Mouse (Mus musculus) forebrain, embryonic 12.5 days (tissue): ENCODE measurements around the gene Ccl25. TPM values are rescaled to one million over a fixed set of nuclear protein-coding genes. Genes with fewer than 3 reads are reported as not detected.

Experiments used
- ATAC-seq: fragments of 200-750 bp; cut with Nextera tagmentation; 2 replicates; pipeline ENCODE4 v1.8.0; 2017; ENCODE audit warnings: moderate TSS enrichment; ENCODE audit not compliant: low FRiP score
- H3K27ac ChIP-seq: fragments of 300-500 bp; sonication (generic); 2 replicates; pipeline ENCODE4 v1.5.1; 2016; ENCODE audit warnings: mild to moderate bottlenecking
- H3K27me3 ChIP-seq: fragments of 300-500 bp; sonication (generic); 2 replicates; pipeline ENCODE4 v1.6.1; 2016; ENCODE audit warnings: mild to moderate bottlenecking
- H3K36me3 ChIP-seq: fragments of 300-500 bp; sonication (generic); replicated peaks from 2 replicates; pipeline ENCODE4 v1.6.1; 2016; ENCODE audit warnings: mild to moderate bottlenecking
- H3K4me1 ChIP-seq: fragments of 300-500 bp; sonication (generic); 2 replicates; pipeline ENCODE4 v1.6.1; 2016
- H3K4me2 ChIP-seq: fragments of 300-500 bp; sonication (generic); 2 replicates; pipeline ENCODE4 v1.6.1; 2016; ENCODE audit warnings: mild to moderate bottlenecking, moderate library complexity
- H3K4me3 ChIP-seq: fragments of 300-500 bp; sonication (generic); replicated peaks from 2 replicates; pipeline ENCODE4 v1.5.1; 2016; ENCODE audit warnings: mild to moderate bottlenecking
- H3K9ac ChIP-seq: fragments of 300-500 bp; sonication (generic); 2 replicates; pipeline ENCODE4 v1.6.1; 2016; ENCODE audit warnings: mild to moderate bottlenecking
- H3K9me3 ChIP-seq: fragments of 300-500 bp; sonication (generic); 2 replicates; pipeline ENCODE4 v1.6.1; 2016
- WGBS: fragments of 180-500 bp; shearing (Covaris S2); methylation state at CpG from one replicate; pipeline ENCODE4 v1.1.7; 2016; 5-methylcytosine and 5-hydroxymethylcytosine counted together
- polyA plus RNA-seq: library from polyadenylated mRNA; unstranded; fragments of >200 nt; fragmentation: Nextera tagmentation; extraction: Ambion mirVana; gene quantifications from 2 replicates; pipeline ENCODE4 v1.2.1, GENCODE M21; 2016

Gene Ccl25
- polyA plus RNA-seq, result 20.9 and 24.1 TPM in 2 replicates

GRCm38 (mm10) chr8:4324983-4325750 lies at the start of gene Ccl25, which contains the start of gene Elavl1:
Gene Ccl25, plus strand, starts transcription at chr8:4325210.
Gene Elavl1, minus strand, starts transcription at chr8:4325413.
- peaks cover 50% of the 10 kb centered on the region for H3K36me3 ChIP-seq
- H3K9ac ChIP-seq, result peak within 1 kb of the TSS; percentile 98
- H3K27ac ChIP-seq, result peak within 1 kb of the TSS; percentile 91
- H3K4me2 ChIP-seq, result peak within 1 kb of the TSS; percentile 92
- WGBS, result under 1% methylated on average over 78 of the region's 78 CpGs
- no peaks in the 10 kb centered on the region for H3K9me3 ChIP-seq
- H3K4me1 ChIP-seq, result peaks cover 39% of the 10 kb centered on the region
- H3K27me3 ChIP-seq, result no peaks in the 10 kb centered on the region
- H3K4me3 ChIP-seq, result peak within 1 kb of the TSS; percentile 99
- peak; percentile 99 for ATAC-seq

- Histone ChIP-seq H3K9ac (peak within 1 kb of the TSS; percentile 81), H3K27me3 (no peaks in the 10 kb centered on the region), H3K4me3 (peak within 1 kb of the TSS; percentile 75), H3K4me1 (peaks cover 6% of the 10 kb centered on the region), H3K36me3 (peaks cover 32% of the 10 kb centered on the region), H3K4me2 (peak within 1 kb of the TSS; percentile 75), H3K9me3 (no peaks in the 10 kb centered on the region), H3K27ac (peak within 1 kb of the TSS; percentile 50)
- ATAC-seq, result peak; percentile 98
- under 1% methylated on average over 39 of the region's 39 CpGs for WGBS
Measured at GRCm38 (mm10) chr8:4275275-4276110, 49.5 kb upstream of the Ccl25 start, which contains the start of gene Timm44. Gene Timm44, minus strand, starts transcription at chr8:4275913.

GRCm38 (mm10) chr8:4276111-4276465 lies 48.9 kb upstream of the Ccl25 start:
- peak overlapping the region; percentile 43; the same call in 1 of the 2 replicates for H3K27ac ChIP-seq
- H3K9me3 ChIP-seq, result no peaks in the 10 kb centered on the region
- H3K4me2 ChIP-seq, result peak overlapping the region; percentile 75
- H3K9ac ChIP-seq, result peak overlapping the region; percentile 81
- WGBS, result 28% methylated on average over 9 of the region's 9 CpGs
- peaks cover 27% of the 10 kb centered on the region for H3K36me3 ChIP-seq
- ATAC-seq, result no peak
- peaks cover 6% of the 10 kb centered on the region for H3K4me1 ChIP-seq
- H3K27me3 ChIP-seq, result no peaks in the 10 kb centered on the region
- H3K4me3 ChIP-seq, result peak overlapping the region; percentile 75

GRCm38 (mm10) chr8:4292738-4293137 lies 32.3 kb upstream of the Ccl25 start:
- no peak overlapping the region for H3K4me2 ChIP-seq
- no peaks in the 10 kb centered on the region for H3K9me3 ChIP-seq
- ATAC-seq, result no peak
- no peaks in the 10 kb centered on the region for H3K27me3 ChIP-seq
- H3K4me3 ChIP-seq, result no peak overlapping the region
- no peaks in the 10 kb centered on the region for H3K4me1 ChIP-seq
- no peak overlapping the region for H3K9ac ChIP-seq
- H3K27ac ChIP-seq, result no peak overlapping the region
- 90% methylated on average over 5 of the region's 5 CpGs for WGBS
- peaks cover 85% of the 10 kb centered on the region for H3K36me3 ChIP-seq

GRCm38 (mm10) chr8:4297822-4298221 lies 27.2 kb upstream of the Ccl25 start:
- H3K36me3 ChIP-seq, result peaks cover 93% of the 10 kb centered on the region
- no peak for ATAC-seq
- 98% methylated on average over 4 of the region's 4 CpGs for WGBS
- H3K4me1 ChIP-seq, result no peaks in the 10 kb centered on the region
- no peak overlapping the region for H3K9ac ChIP-seq
- H3K4me3 ChIP-seq, result no peak overlapping the region
- no peaks in the 10 kb centered on the region for H3K27me3 ChIP-seq
- H3K9me3 ChIP-seq, result no peaks in the 10 kb centered on the region
- H3K4me2 ChIP-seq, result no peak overlapping the region
- no peak overlapping the region for H3K27ac ChIP-seq

GRCm38 (mm10) chr8:4304124-4304547 lies 20.9 kb upstream of the Ccl25 start:
- Histone ChIP-seq H3K9ac (no peak overlapping the region), H3K4me2 (no peak overlapping the region), H3K9me3 (no peaks in the 10 kb centered on the region), H3K27ac (no peak overlapping the region), H3K27me3 (no peaks in the 10 kb centered on the region), H3K4me3 (no peak overlapping the region), H3K4me1 (no peaks in the 10 kb centered on the region), H3K36me3 (peaks cover 96% of the 10 kb centered on the region)
- ATAC-seq, result no peak
- WGBS, result 82% methylated on average over 3 of the region's 3 CpGs

- no peak overlapping the region for H3K9ac ChIP-seq
- no peaks in the 10 kb centered on the region for H3K27me3 ChIP-seq
- H3K36me3 ChIP-seq, result peaks cover 97% of the 10 kb centered on the region
- H3K4me2 ChIP-seq, result no peak overlapping the region
- 94% methylated on average over 2 of the region's 2 CpGs for WGBS
- no peaks in the 10 kb centered on the region for H3K4me1 ChIP-seq
- no peak for ATAC-seq
- H3K9me3 ChIP-seq, result no peaks in the 10 kb centered on the region
- no peak overlapping the region for H3K27ac ChIP-seq
- H3K4me3 ChIP-seq, result no peak overlapping the region
Measured at GRCm38 (mm10) chr8:4305838-4306237, 19.2 kb upstream of the Ccl25 start.

GRCm38 (mm10) chr8:4312104-4312503 lies 12.9 kb upstream of the Ccl25 start:
- no peak overlapping the region for H3K4me2 ChIP-seq
- no peaks in the 10 kb centered on the region for H3K27me3 ChIP-seq
- H3K4me1 ChIP-seq, result no peaks in the 10 kb centered on the region
- no peak overlapping the region for H3K27ac ChIP-seq
- H3K36me3 ChIP-seq, result peaks cover 52% of the 10 kb centered on the region
- ATAC-seq, result no peak
- H3K9ac ChIP-seq, result no peak overlapping the region
- no peaks in the 10 kb centered on the region for H3K9me3 ChIP-seq
- H3K4me3 ChIP-seq, result no peak overlapping the region

GRCm38 (mm10) chr8:4313254-4314124 lies 11.5 kb upstream of the Ccl25 start:
- Histone ChIP-seq H3K27me3 (no peaks in the 10 kb centered on the region), H3K4me2 (no peak overlapping the region), H3K27ac (no peak overlapping the region), H3K36me3 (peaks cover 38% of the 10 kb centered on the region), H3K9ac (no peak overlapping the region), H3K9me3 (no peaks in the 10 kb centered on the region), H3K4me3 (no peak overlapping the region), H3K4me1 (no peaks in the 10 kb centered on the region)
- WGBS, result 89% methylated on average over 3 of the region's 3 CpGs
- ATAC-seq, result no peak

- Histone ChIP-seq H3K4me2 (no peak overlapping the region), H3K9ac (no peak overlapping the region), H3K4me3 (no peak overlapping the region), H3K9me3 (no peaks in the 10 kb centered on the region), H3K36me3 (peaks cover 35% of the 10 kb centered on the region), H3K27me3 (no peaks in the 10 kb centered on the region), H3K27ac (no peak overlapping the region), H3K4me1 (no peaks in the 10 kb centered on the region; the same call in 1 of the 2 replicates)
- 92% methylated on average over 3 of the region's 3 CpGs for whole genome bisulfite sequencing
- ATAC-seq, result no peak
Measured at GRCm38 (mm10) chr8:4314852-4315251, 10.2 kb upstream of the Ccl25 start.

- Histone ChIP-seq H3K36me3 (peaks cover 39% of the 10 kb centered on the region), H3K4me3 (no peak overlapping the region), H3K9me3 (no peaks in the 10 kb centered on the region), H3K27me3 (no peaks in the 10 kb centered on the region), H3K27ac (no peak overlapping the region), H3K4me2 (no peak overlapping the region), H3K9ac (no peak overlapping the region), H3K4me1 (peaks cover 25% of the 10 kb centered on the region)
- ATAC-seq, result no peak
- 93% methylated on average over 5 of the region's 5 CpGs for WGBS
Measured at GRCm38 (mm10) chr8:4318124-4318523, 6.9 kb upstream of the Ccl25 start.
